Mouse (Mus musculus) lung, embryonic 14.5 days (tissue): ENCODE data around the gene 4930407I10Rik. TPM values are rescaled to one million over a fixed set of nuclear protein-coding genes. Genes with fewer than 3 reads are reported as not detected.

Source experiments
- ATAC-seq: fragments of 200-750 bp; cut with Nextera tagmentation; 2 replicates; pipeline ENCODE4 v1.8.0; 2017; ENCODE audit warnings: mild to moderate bottlenecking, moderate TSS enrichment, moderate library complexity; ENCODE audit not compliant: insufficient read depth
- DNase-seq: peaks from one replicate; pipeline ENCODE4 v3.0.0-alpha.2; 2015
- H3K27ac ChIP-seq: fragments of 300-500 bp; sonication (generic); 2 replicates; pipeline ENCODE4 v1.5.1; 2014; ENCODE audit warnings: low read depth, mild to moderate bottlenecking, moderate library complexity
- H3K27me3 ChIP-seq: fragments of 300-500 bp; sonication (generic); 2 replicates; pipeline ENCODE4 v1.6.1; 2014; ENCODE audit warnings: low read length, control low read depth; ENCODE audit not compliant: insufficient read depth
- H3K36me3 ChIP-seq: fragments of 300-500 bp; sonication (generic); 2 replicates; pipeline ENCODE4 v1.6.1; 2014; ENCODE audit warnings: control low read depth; ENCODE audit not compliant: insufficient read depth
- H3K4me1 ChIP-seq: fragments of 300-500 bp; sonication (generic); 2 replicates; pipeline ENCODE4 v1.6.1; 2014; ENCODE audit warnings: antibody characterized with exemption, control low read depth; ENCODE audit not compliant: insufficient read depth
- H3K4me2 ChIP-seq: fragments of 300-500 bp; sonication (generic); 2 replicates; pipeline ENCODE4 v1.6.1; 2014; ENCODE audit warnings: mild to moderate bottlenecking
- H3K4me3 ChIP-seq: fragments of 300-500 bp; sonication (generic); 2 replicates; pipeline ENCODE4 v1.5.1; 2014; ENCODE audit warnings: low read depth, low read length
- H3K9ac ChIP-seq: fragments of 300-500 bp; sonication (generic); 2 replicates; pipeline ENCODE4 v1.6.1; 2014
- H3K9me3 ChIP-seq: fragments of 300-500 bp; sonication (generic); 2 replicates; pipeline ENCODE4 v1.6.1; 2016; ENCODE audit warnings: low read depth, low read length, control low read depth
- CTCF ChIP-seq: IDR thresholded peaks from 2 replicates; pipeline ENCODE4 v1.5.1; 2016; ENCODE audit warnings: antibody characterized with exemption, low read depth
- WGBS: fragments of 180-500 bp; shearing (Covaris S2); extraction: QIAGEN DNeasy Blood & Tissue Kit; methylation state at CpG from one replicate; pipeline ENCODE4 v1.1.7; 2014; 5-methylcytosine and 5-hydroxymethylcytosine counted together
- polyA plus RNA-seq: library from polyadenylated mRNA; unstranded; fragments of >200 nt; fragmentation: Nextera tagmentation; extraction: Ambion mirVana; gene quantifications from 2 replicates; pipeline ENCODE4 v1.2.1, GENCODE M21; 2014

4930407I10Rik gene
- polyA plus RNA-seq, 1 experiment from 2014 or later: not detected

DNA sequence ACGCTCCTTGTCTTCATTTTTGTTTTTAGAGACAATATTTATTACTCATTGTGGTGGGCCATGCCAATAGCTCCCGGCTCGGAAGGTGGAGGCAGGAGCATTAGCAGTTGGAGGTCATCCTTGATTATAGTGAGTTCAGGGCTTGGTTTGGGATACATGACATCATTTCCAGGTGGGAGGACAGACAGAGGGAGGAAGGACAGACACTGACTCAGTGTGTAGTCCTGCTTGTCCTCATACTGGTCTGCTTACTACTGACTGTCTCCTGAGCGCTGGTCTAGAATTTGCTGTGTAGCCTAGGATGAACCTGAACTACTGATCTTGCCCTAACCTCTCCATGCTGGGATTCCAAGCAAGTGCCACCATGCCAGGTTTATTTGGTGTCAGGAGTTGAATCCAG is 25.2 kb upstream of the 4930407I10Rik start, which contains the start of gene Desi1:
TSS of gene Desi1 (minus strand) at position 101 of the 400 bp plus-strand sequence.
- H3K36me3 ChIP-seq: peaks cover 79% of the 10 kb centered on the region
- no peaks in the 10 kb centered on the region for H3K4me1 ChIP-seq
- no peak for DNase-seq
- H3K27ac ChIP-seq: no peak within 1 kb of the TSS
- no peak within 1 kb of the TSS for H3K4me3 ChIP-seq
- TF ChIP-seq CTCF: no peak
- no peaks in the 10 kb centered on the region for H3K9me3 ChIP-seq
- WGBS: 86% methylated on average over 4 of the region's 4 CpGs
- no peak within 1 kb of the TSS for H3K9ac ChIP-seq
- ATAC-seq: no peak
- H3K4me2 ChIP-seq: no peak within 1 kb of the TSS
- no peaks in the 10 kb centered on the region for H3K27me3 ChIP-seq

DNA sequence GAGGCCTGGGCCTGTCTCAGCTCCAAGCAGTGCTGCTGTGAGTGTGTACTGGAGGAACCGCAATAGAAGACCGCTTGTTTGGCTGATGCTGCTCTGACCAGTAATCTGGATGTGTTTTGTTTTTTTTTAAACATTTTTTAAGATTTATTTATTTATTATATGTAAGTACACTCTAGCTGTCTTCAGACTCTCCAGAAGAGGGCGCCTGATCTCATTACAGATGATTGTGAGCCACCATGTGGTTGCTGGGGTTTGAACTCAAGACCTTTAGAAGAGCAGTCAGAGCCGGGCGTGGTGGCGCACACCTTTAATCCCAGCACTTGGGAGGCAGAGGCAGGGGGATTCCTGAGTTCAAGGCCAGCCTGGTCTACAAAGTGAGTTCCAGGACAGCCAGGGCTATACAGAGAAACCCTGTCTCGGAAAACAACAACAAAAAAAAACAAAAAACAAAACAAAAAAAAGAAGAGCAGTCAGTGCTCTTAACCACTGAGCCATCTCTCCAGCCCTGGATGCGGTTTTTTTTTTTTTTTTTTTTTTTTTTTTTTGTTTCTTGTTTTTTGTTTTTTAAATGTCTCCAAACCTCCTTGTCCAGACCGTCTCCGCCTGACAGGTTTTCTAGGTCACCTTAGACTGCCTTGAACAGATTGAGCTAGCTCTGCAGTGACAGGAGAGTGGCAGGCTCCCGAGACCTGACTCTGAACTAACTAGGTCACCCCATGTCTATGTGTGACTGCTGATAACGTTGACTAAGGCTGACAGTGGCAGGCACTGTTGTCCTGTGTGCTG is 22.9 kb upstream of the 4930407I10Rik start:
- Histone ChIP-seq H3K4me3 (no peak overlapping the region), H3K4me1 (no peaks in the 10 kb centered on the region), H3K9me3 (no peaks in the 10 kb centered on the region), H3K9ac (no peak overlapping the region), H3K36me3 (peaks cover 79% of the 10 kb centered on the region), H3K27me3 (no peaks in the 10 kb centered on the region), H3K27ac (no peak overlapping the region), H3K4me2 (no peak overlapping the region)
- peak; percentile 41 for TF ChIP-seq CTCF
- ATAC-seq (no peak), DNase-seq (peak; percentile 67)
- WGBS: 78% methylated on average over 12 of the region's 12 CpGs

DNA sequence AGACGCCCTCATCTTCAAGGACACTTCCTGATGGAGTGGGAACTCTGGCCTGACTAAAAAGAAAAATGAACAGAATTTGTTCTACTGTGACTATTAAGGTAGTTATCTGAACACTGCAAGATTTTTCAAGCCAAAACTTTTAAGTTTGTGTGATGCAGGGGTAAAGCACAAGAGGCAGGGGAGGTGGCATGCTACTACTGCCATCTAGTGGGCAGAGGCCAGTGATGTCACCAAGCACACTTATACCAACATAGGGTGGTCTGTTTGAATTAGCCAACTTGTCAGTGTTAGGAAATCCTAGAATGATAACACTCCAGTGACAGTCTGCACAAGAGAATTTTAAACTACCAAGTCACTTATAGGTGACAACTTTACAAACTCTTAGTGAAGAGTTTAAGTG is 18.3 kb upstream of the 4930407I10Rik start:
- H3K4me3 ChIP-seq: no peak overlapping the region
- no peaks in the 10 kb centered on the region for H3K9me3 ChIP-seq
- H3K27me3 ChIP-seq: no peaks in the 10 kb centered on the region
- 93% methylated on average over 1 of the region's 1 CpGs for WGBS
- peak; percentile 81 for TF ChIP-seq CTCF
- H3K27ac ChIP-seq: no peak overlapping the region
- H3K4me1 ChIP-seq: no peaks in the 10 kb centered on the region
- H3K9ac ChIP-seq: no peak overlapping the region
- no peak overlapping the region for H3K4me2 ChIP-seq
- H3K36me3 ChIP-seq: peaks cover 68% of the 10 kb centered on the region
- ATAC-seq: peak; percentile 79
- peak; percentile 79 for DNase-seq

DNA sequence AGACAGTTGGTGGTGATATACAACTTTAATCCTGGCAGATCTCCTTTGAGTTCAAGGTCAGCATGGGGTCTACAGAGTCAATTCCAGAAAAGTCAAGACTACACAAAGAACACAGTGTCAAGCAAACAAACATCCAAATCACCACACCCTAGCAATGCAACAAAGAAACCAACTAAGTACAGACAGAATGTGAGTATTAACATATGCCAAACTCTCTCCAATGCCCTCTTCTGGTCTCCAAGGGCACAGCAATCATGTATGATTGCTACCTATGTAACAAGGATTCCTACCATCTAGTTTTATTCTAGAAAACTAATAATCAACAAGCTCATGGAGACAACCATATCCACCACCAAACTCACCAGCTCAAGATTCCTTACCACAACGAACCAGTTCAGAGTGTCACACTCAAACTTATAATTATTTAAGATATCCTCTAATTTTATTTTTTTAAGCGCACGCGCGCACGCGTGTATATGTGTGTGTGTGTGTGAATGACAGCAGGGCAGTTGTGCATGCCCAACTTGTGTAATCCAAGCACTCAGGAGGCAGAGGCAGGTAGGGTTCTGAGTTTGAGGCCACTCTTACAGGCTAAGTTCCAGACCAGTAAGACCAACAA is 14.7 kb upstream of the 4930407I10Rik start:
- H3K4me2 ChIP-seq: no peak overlapping the region
- ATAC-seq (no peak), DNase-seq (peak; percentile 45)
- no peak overlapping the region for H3K9ac ChIP-seq
- H3K36me3 ChIP-seq: peaks cover 37% of the 10 kb centered on the region
- H3K9me3 ChIP-seq: no peaks in the 10 kb centered on the region
- 94% methylated on average over 7 of the region's 7 CpGs for WGBS
- no peak overlapping the region for H3K4me3 ChIP-seq
- H3K27me3 ChIP-seq: no peaks in the 10 kb centered on the region
- no peak overlapping the region for H3K27ac ChIP-seq
- peak; percentile 38 for TF ChIP-seq CTCF
- H3K4me1 ChIP-seq: no peaks in the 10 kb centered on the region

DNA sequence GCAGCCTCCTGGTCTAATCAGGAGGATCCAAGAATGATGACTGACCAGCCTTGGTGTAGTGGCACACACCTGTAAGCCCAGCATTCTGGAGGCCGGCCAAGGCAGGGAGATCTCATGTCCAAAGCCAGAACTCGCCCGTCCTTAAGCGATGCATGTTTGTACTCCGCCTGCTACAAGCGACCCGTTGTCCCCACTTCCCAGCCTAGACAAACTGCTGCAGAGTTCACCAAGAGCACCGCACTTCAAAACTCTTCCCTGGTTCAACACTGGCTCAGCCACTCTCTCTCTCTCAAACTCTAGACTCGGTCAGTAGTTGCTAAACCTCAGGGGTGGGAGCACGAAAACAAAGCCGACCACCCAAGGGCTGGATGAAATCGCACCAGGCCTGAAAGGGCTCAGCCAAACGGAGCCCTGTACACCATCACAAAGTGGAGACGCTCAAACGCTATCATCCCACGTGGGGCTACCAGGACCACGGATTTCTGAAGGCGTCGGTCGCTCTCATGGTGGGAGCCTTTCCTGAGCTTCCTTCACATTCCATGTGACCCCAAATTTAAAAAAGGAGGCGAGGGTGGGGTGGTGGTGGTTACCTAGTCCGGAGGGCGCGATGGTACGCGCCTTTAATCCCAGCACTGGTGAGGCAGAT is 12.6 kb upstream of the 4930407I10Rik start:
- H3K9me3 ChIP-seq: no peaks in the 10 kb centered on the region
- peak overlapping the region; percentile 84 for H3K4me2 ChIP-seq
- H3K4me3 ChIP-seq: peak overlapping the region; percentile 100
- WGBS: 1% methylated on average over 26 of the region's 26 CpGs
- peak overlapping the region; percentile 98 for H3K9ac ChIP-seq
- peaks cover 20% of the 10 kb centered on the region for H3K36me3 ChIP-seq
- no peaks in the 10 kb centered on the region for H3K27me3 ChIP-seq
- ATAC-seq (peak; percentile 26; the same call in 1 of the 2 replicates), DNase-seq (peak; percentile 22)
- peak overlapping the region; percentile 94; the same call in 1 of the 2 replicates for H3K27ac ChIP-seq
- TF ChIP-seq CTCF: no peak
- no peaks in the 10 kb centered on the region for H3K4me1 ChIP-seq

DNA sequence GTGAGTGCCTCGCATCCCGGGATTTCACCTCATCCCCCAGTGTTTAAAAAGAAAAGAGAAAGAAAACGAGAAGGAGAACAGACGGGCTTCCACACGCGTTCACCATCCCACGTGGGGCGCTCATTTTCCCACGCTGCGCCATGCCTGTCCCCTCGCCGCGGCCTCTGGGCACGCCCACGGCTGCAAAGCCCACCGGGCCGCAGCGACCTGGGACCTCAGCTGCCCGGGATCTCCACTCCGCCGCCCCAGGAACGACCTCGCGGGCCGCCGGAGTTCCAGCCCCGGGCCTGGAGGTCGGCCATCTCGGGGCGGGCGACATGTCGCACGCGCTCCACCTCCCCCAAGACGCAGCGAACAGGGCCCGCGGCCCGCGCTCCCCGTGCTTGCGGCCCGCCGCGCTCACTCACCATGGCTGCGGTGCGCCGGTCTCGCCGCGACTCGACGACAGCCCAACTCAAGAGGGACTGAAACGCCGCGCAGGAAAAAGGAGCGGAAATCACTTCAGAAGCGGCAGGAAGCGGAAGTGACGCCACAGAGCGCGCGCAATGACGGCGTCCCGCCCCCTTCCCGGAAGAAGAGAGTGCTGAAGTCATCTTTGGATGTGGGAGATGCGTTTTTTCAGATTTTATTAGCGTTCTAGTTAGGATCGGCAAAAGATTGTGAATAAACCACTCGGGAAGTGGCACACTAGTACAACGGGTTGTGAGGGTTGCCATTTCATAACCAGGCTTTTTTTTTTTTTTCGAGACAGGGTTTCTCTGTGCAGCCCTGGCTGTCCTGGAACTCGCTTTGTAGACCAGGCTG is 11.7 kb upstream of the 4930407I10Rik start, which contains the start of gene Snu13:
TSS of gene Snu13 (minus strand) at position 519 of the 804 bp plus-strand sequence.
- Histone ChIP-seq H3K4me3 (peak within 1 kb of the TSS; percentile 100), H3K36me3 (peaks cover 18% of the 10 kb centered on the region), H3K4me1 (no peaks in the 10 kb centered on the region), H3K27me3 (no peaks in the 10 kb centered on the region), H3K9me3 (no peaks in the 10 kb centered on the region), H3K27ac (peak within 1 kb of the TSS; percentile 94), H3K9ac (peak within 1 kb of the TSS; percentile 98), H3K4me2 (peak within 1 kb of the TSS; percentile 84)
- TF ChIP-seq CTCF: no peak
- under 1% methylated on average over 74 of the region's 74 CpGs for WGBS
- ATAC-seq (peak; percentile 79), DNase-seq (peak; percentile 96)
